Mouse (Mus musculus) granulocyte monocyte progenitor cell, adult 5-6 weeks (primary cell): Measurements from ENCODE around the gene Mxd1. TPM values are rescaled to one million over a fixed set of nuclear protein-coding genes. Genes with fewer than 3 reads are reported as not detected.

ENCODE experiments used
- ATAC-seq: replicated peaks from 2 replicates; pipeline ENCODE4 v1.8.0; 2016; ENCODE audit warnings: mild to moderate bottlenecking, moderate TSS enrichment, inconsistent platforms; ENCODE audit not compliant: poor library complexity, severe bottlenecking
- total RNA-seq, 2 experiments: library from RNA; stranded (forward) in 1 of 2; stranded (reverse) in 1 of 2; fragments of 200-712, 200-1000 nt in 1 of 2; fragments of >200 nt in 1 of 2; fragmentation: Nextera tagmentation in 1 of 2; gene quantifications; 2 replicates each; pipeline ENCODE4 v1.2.3; 2014 to 2017

Mxd1 gene
- total RNA-seq, 2 experiments from 2014 or later: 5.3 to 16.3 TPM

GRCm38 (mm10) chr6:86607471-86607870 lies 61.5 kb downstream of the Mxd1 start:
- peak; percentile 73 for ATAC-seq

DNA sequence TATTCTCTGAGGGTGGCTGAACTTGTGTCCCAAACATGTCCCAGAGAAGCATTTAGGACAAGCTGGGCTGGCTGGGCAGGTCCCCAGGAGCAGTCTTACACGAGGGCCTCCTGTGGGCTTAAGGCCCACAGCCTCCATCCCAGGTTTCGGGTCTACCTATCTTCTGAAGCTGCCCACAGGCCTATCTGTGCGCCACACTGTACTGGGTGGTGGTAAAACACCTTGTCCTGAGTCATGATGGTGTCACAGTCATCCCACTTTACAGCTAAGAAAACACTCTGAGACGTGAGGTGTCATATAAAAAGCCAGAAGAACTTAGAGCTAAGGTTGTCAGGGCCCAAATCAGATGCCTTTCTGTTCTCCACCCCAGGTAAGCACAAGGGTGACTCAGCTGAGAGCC lies 62.7 kb downstream of the Mxd1 start:
- ATAC-seq: no peak

GRCm38 (mm10) chr6:86605260-86605659 lies 63.7 kb downstream of the Mxd1 start:
- ATAC-seq: no peak

DNA sequence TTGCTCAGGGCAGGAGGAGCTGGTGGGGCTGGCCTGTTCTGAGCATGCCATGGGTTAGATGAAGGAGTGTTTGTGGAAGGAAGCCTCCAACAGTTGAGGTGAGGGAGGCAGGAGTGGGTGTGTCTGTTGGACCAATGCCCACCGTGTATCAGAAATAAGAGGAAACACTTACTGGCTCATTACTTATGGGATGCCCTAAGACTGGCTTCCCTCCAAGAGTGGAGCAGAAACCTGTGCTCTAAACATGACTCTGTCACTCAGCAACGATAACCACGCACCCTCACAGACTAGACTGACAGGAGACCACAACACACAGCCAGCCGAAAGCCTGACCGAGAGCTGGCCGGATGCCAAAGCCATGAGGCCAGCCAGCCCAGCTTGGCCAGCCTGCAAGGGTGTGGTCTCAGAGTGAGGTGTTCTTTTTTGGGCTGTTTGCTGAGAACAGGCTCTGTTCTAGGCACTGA lies 69.0 kb downstream of the Mxd1 start:
- peak; percentile 85 for ATAC-seq

- peak; percentile 63 for ATAC-seq
These were observed 69.8 kb downstream of the Mxd1 start for GRCm38 (mm10) chr6:86599197-86599596.

GRCm38 (mm10) chr6:86598742-86599193 lies 70.2 kb downstream of the Mxd1 start:
- ATAC-seq: no peak

Other genes starting within 250 kb of the Mxd1 start
- gene Gm44790, start 242.5 kb downstream of the Mxd1 start, total RNA-seq (2014; fragmentation: Nextera tagmentation): not detected in 2 replicates
- not detected in 2 replicates for gene Gm44790, start 242.5 kb downstream of the Mxd1 start, total RNA-seq (2017)
- 20.8 and 33.5 TPM in 2 replicates for gene C87436, start 230.8 kb downstream of the Mxd1 start, total RNA-seq (2014; fragmentation: Nextera tagmentation)
- 20.3 and 26.7 TPM in 2 replicates for gene C87436, start 230.8 kb downstream of the Mxd1 start, total RNA-seq (2017)
- gene Pcbp1, start 142.8 kb downstream of the Mxd1 start, total RNA-seq (2014; fragmentation: Nextera tagmentation): 258 and 285 TPM in 2 replicates
- 130 and 152 TPM in 2 replicates for gene Pcbp1, start 142.8 kb downstream of the Mxd1 start, total RNA-seq (2017)
- not detected in 2 replicates for gene Asprv1, start 41.0 kb downstream of the Mxd1 start, total RNA-seq (2014; fragmentation: Nextera tagmentation)
- 0.98 TPM in 1 of 2 replicates, not detected in the other for gene Asprv1, start 41.0 kb downstream of the Mxd1 start, total RNA-seq (2017)
- 58.6 and 108 TPM in 2 replicates for gene Snrnp27, start 15.4 kb upstream of the Mxd1 start, total RNA-seq (2014; fragmentation: Nextera tagmentation)
- gene Snrnp27, start 15.4 kb upstream of the Mxd1 start, total RNA-seq (2017): 112 and 131 TPM in 2 replicates
- 28.3 and 31.7 TPM in 2 replicates for gene Gmcl1, start 64.2 kb upstream of the Mxd1 start, total RNA-seq (2014; fragmentation: Nextera tagmentation)
- gene Gmcl1, start 64.2 kb upstream of the Mxd1 start, total RNA-seq (2017): 32.0 and 33.9 TPM in 2 replicates
- 11.9 and 16.4 TPM in 2 replicates for gene Anxa4, start 124.4 kb upstream of the Mxd1 start, total RNA-seq (2014; fragmentation: Nextera tagmentation)
- 16.4 and 17.7 TPM in 2 replicates for gene Anxa4, start 124.4 kb upstream of the Mxd1 start, total RNA-seq (2017)
- 28.2 and 40.2 TPM in 2 replicates for gene Aak1, start 180.4 kb upstream of the Mxd1 start, total RNA-seq (2014; fragmentation: Nextera tagmentation)
- 6.5 and 6.7 TPM in 2 replicates for gene Aak1, start 180.4 kb upstream of the Mxd1 start, total RNA-seq (2017)